Mouse (Mus musculus): Measurements from ENCODE around the gene H2afy2.

The H2afy2 gene

GRCm38 (mm10) chr10:61784414-61784813 lies 467 bp upstream of the H2afy2 start:
- no peak for DNase-seq (ENCODE audit: low read depth, low spot score)

DNA sequence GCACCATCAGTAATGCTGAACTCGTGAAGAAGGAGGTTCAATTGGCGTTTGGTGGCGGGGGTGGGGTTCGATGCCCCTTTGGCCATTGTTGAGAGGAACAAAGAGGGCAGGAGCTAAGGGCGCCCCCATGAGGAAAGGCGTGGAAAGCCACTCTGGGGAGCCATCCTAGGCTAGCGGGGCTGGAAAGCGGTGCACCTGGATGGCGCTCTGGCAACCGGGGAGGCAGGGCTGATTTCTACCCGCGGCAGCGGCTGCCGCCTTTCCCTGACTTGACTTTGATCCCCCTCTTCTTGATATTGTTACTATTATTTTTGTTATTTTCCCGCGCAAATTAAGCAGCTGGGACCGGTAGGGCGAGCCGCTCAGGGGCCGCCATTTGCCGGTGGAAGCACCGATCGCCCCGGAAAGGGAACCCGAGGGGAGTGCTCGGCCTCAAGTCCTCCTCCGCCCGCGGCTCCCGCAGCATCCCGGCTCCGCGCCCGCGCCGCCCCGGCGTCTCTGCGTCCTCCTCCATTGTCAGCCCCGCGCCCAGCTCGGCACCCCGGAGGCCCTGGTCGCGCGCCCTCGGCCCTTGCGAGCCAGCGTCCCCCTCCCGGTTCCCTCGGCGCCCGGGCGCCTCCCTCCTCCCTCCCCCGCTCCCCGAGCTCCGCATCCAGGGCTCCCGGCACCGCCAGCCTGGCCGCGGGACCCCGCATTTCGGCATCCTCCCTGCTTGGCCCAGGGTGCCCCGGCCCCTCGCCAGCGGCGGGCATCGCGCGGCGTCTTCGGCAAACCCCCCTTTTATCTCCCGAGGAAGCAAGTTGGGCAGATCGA lies 942 bp downstream of the H2afy2 start:
- no peak for DNase-seq (ENCODE audit: low read depth, low spot score)

- no peak for DNase-seq (ENCODE audit: low read depth, low spot score)
Measured at GRCm38 (mm10) chr10:61781461-61782128, 2.4 kb downstream of the H2afy2 start.

DNA sequence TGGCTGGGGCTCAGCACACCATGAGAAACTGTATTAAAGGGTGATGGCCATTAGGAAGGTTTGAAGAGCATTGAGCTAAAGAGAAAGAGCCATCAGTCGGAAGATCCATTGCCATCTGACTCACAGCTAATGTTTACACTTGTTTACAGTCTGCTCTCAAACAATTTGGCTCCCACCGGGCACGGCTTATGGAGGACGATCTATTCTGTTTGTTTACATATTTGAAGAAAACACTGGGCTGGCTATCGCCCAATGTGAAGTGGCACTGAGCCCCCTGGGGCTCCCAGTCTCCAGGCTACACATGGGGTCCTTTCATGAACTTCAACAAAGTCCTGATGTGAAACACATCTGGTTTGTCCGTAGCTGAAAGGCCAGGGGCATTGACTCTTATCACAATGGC lies 17.1 kb downstream of the H2afy2 start:
- no peak for DNase-seq (ENCODE audit: low read depth, low spot score)

DNA sequence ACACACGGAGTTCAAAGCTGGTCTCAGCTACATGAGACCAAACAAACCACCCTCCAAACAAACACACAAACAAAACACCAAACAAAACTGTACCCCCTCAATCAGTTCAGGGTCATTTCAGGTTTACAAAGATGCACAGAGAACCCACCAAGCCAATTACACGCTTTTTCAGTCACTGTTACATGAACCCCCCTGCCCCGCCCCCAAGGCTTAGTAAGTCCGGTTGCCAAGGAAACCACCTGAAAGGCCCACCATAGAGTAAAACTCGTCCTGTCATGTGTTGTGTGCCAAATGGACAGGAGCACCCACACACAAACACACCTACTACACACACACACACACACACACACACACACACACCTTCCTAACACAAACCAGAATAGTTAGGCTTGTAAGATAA lies 18.4 kb downstream of the H2afy2 start:
- no peak for DNase-seq (ENCODE audit: low read depth, low spot score)

DNA sequence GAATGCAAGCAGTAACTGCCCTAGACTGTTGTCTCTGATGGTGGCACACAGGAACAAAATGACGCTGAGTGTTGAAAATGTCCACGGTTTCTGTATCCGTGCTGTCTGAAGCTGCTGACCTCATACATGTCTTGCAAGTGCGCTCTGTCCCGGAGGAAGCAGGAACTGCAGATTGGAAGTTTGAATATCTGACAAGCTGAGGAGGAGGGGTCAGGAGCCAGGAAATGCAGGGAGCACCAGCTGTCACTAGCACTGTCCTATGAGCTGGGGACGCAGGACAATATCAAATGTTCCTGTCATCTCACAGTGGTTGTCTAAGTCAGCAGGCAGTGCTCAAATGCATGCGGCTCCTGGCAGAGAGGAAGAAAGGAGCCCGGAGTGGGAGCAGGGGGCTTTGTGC lies 19.3 kb downstream of the H2afy2 start:
- no peak for DNase-seq (ENCODE audit: low read depth, low spot score)

DNA sequence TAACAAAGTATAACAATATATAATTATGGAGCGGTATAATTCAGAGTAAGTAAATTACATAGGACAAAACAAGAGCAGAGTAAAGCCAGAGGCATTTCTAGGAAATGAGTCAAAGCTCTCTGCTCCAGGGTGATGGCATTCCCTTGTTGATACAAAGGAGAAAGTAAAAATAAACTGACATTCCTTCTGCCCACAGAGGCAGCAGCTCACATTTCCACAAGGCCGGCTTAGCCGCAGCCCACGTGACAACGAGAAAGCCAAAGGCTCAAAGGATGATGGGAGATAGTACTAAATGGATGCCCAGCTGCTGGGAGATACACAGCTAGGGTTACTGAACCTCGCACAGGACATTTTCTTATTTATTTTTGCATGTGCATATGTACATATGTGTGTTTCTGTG lies 24.1 kb downstream of the H2afy2 start:
- DNase-seq (ENCODE audit: low read depth, low spot score), result peak; percentile 63

GRCm38 (mm10) chr10:61758904-61759303 lies 25.0 kb downstream of the H2afy2 start:
- no peak for DNase-seq (ENCODE audit: low read depth, low spot score)

- DNase-seq (ENCODE audit: low read depth, low spot score), result peak; percentile 84
Measured at GRCm38 (mm10) chr10:61757022-61757421, 26.9 kb downstream of the H2afy2 start.

DNA sequence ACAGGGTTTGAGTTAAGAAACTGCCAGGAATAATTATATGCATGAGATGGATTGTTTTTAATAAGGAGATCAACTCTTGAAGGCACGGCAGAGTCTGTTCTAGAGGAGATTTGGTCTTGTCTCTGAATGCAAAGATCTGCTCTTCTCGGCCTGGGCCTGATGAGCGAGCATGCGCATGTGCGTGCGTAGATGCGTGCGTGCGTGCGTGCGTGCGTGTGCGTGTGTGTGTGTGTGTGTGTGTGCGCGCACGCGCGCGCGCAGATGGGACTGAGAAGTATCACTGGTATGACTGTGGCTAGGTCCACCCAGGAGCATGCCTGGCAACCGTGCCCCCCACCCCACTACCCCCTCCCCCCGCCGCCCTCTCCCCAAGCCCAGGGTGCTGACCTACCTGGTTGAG lies 30.9 kb downstream of the H2afy2 start:
- no peak for DNase-seq (ENCODE audit: low read depth, low spot score)

DNA sequence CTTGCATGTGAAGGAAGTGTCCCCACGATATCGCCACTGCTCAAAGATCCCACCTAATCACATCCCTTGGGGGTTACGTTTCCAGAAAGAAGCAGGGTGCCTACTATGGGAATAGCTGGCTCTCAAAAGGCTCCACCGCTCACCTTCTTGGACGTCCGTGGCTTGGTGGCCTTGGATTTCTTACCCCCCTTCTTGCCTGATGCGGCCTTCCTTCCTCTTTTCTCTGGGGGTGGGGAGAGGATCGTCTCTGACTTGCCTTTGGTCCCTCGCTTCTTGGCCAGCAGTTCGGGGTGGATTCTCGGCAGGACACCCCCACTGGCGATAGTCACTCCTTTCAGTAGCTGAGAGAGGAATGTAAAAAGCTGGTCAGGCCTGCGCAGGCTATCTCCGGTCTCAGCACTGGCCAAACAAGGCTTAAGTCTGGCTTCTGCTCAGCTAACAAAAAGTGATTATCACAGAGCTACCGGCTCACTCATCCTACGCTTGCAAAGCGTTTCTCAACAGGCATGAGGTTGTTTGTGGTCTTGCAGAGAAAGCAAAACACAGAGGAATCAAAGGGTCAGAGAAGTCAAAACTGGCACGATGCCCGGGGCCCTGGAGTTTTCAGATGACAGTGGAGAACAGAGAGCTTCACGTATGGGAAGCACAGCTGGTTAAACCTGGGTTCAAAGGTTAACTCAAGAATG lies 32.3 kb downstream of the H2afy2 start:
- DNase-seq (ENCODE audit: low read depth, low spot score), result no peak

- DNase-seq (ENCODE audit: low read depth, low spot score), result no peak
Measured at GRCm38 (mm10) chr10:61750014-61750413, 33.9 kb downstream of the H2afy2 start.

DNA sequence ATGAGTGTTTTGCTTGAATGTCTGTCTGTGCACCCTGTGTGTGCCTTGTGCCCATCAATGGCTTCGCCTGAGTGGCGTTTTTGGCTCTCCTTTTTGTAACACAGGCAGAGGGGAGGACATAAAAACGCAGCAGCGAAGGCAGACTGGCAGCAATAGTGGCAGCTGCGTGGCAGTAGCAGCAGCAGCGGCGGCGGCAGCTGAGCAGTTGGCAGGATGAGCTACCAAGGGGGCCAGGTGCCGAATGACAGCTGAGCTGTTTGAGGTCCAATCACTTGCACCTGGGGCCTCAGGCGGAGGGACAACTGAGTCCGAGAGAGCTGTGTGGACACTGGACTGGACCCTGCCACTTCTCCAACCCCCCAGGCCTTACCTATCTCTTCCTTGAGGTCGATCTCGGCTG lies 36.6 kb downstream of the H2afy2 start:
- no peak for DNase-seq (ENCODE audit: low read depth, low spot score)

GRCm38 (mm10) chr10:61745133-61745532 lies 38.8 kb downstream of the H2afy2 start:
- DNase-seq (ENCODE audit: low read depth, low spot score), result no peak

- no peak for DNase-seq (ENCODE audit: low read depth, low spot score)
Measured at GRCm38 (mm10) chr10:61742336-61742735, 41.6 kb downstream of the H2afy2 start.

GRCm38 (mm10) chr10:61741873-61742272 lies 42.1 kb downstream of the H2afy2 start:
- no peak for DNase-seq (ENCODE audit: low read depth, low spot score)

DNA sequence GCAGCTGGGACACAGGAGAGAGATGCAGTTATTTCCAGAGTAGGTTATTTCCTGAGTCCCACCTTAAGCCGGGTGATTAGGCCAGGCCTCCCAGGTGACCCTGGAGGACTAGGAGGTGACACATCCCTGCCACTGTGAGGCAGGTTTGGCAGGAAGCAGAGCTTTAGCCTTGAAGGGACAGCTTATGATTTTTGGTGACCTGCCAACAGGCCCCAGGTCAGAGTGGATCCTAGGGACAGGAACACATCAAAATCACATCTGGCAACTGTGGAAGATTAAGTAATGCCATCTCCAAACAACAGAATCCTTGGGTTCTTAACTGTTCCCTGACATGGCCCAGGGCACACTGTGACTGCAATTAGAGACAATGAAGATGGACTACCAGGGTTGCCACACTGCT lies 42.6 kb downstream of the H2afy2 start:
- DNase-seq (ENCODE audit: low read depth, low spot score), result no peak

GRCm38 (mm10) chr10:61738126-61738525 lies 45.8 kb downstream of the H2afy2 start:
- no peak for DNase-seq (ENCODE audit: low read depth, low spot score)

GRCm38 (mm10) chr10:61737537-61737936 lies 46.4 kb downstream of the H2afy2 start:
- DNase-seq (ENCODE audit: low read depth, low spot score), result no peak

DNA sequence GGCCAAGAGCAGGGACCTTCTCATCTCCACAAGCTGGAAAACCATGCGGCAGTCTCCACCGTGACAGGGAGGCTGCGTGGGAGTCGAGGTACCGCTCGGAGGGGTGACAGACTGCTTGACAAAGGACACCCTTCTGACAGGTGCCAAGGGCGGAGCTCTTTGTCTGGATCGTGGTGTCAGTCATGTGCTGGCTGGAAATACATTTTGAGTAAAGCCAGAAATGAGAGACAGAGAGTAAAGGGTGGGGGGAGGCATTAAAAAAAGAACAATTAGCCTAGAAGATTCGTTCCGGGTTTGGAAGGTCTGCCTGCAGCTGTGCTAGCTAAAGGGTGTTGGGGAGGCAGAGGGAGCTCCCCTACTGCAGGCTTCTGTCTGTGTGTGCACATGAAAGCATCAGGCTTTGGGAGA lies 47.3 kb downstream of the H2afy2 start:
- DNase-seq (ENCODE audit: low read depth, low spot score), result no peak

- peak; percentile 36 for DNase-seq (ENCODE audit: low read depth, low spot score)
Measured at GRCm38 (mm10) chr10:61734377-61734776, 49.6 kb downstream of the H2afy2 start.

DNA sequence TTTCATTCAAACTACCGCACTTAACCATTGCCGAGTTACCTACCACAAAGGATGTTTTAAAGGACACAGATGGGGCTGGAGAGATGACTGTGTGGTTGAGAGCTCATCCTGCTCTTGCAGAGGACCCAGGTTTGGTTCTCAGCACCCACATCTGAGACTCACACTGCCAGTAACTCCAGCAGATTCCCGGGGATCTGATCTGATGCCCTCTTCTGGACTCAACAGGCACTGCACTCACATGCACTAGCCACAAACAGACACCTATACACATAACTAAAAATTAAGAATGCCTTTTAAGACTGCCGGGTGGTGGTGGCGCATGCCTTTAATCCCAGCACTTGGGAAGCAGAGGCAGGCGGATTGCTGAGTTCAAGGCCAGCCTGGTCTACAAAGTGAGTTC lies 53.8 kb downstream of the H2afy2 start:
- DNase-seq (ENCODE audit: low read depth, low spot score), result no peak

- no peak for DNase-seq (ENCODE audit: low read depth, low spot score)
Measured at GRCm38 (mm10) chr10:61729181-61729580, 54.8 kb downstream of the H2afy2 start.
